Mouse (Mus musculus): ENCODE results near the gene Trpm8.

Gene Trpm8

GRCm38 (mm10) chr1:88272851-88273250 lies 4.6 kb upstream of the Trpm8 start:
- ChIA-PET CTCF (interaction anchor here in 3 of 4 experiments (1.1 to 5.8 kb wide), 6 partner anchors 12 to 17 kb away, joined by 3 to 36 read pairs (median 4); no protein-coding TSS in a partner anchor), POLR2A (interaction anchor here in 2 of 4 experiments (1.3 to 8.4 kb wide), 3 partner anchors 12 to 24 kb away, joined by 4 to 203 read pairs (median 119); no protein-coding TSS in a partner anchor)

- POLR2A ChIA-PET, result interaction anchor here in 3 of 4 experiments (0.6 to 8.4 kb wide), 7 partner anchors 8 to 27 kb away, joined by 3 to 203 read pairs (median 4); no protein-coding TSS in a partner anchor
- CTCF ChIA-PET, result interaction anchor here in 3 of 4 experiments (1.2 to 5.8 kb wide), 4 partner anchors 11 to 14 kb away, joined by 3 to 36 read pairs (median 6); no protein-coding TSS in a partner anchor
Observed at GRCm38 (mm10) chr1:88273326-88273725, 4.1 kb upstream of the Trpm8 start.

- POLR2A ChIA-PET, result interaction anchor here in 3 of 4 experiments (0.6 to 8.4 kb wide), 11 partner anchors 8 to 351 kb away, joined by 3 to 203 read pairs (median 4); partner anchors contain the start of gene Ugt1a1 (in 1 of the 3)
- CTCF ChIA-PET, result interaction anchor here in 2 of 4 experiments (0.7 to 5.8 kb wide), 4 partner anchors 11 to 16 kb away, joined by 3 to 36 read pairs (median 6); no protein-coding TSS in a partner anchor
Observed at GRCm38 (mm10) chr1:88273832-88274231, 3.6 kb upstream of the Trpm8 start.

GRCm38 (mm10) chr1:88274371-88275077 lies 2.9 kb upstream of the Trpm8 start:
- POLR2A ChIA-PET, result interaction anchor here in 3 of 4 experiments (0.7 to 8.4 kb wide), 12 partner anchors 9 to 352 kb away, joined by 3 to 203 read pairs (median 4); partner anchors contain the start of gene Ugt1a1 (in 1 of the 3)
- CTCF ChIA-PET, result interaction anchor here in 3 of 4 experiments (0.7 to 5.8 kb wide), 9 partner anchors 9 to 338 kb away, joined by 3 to 36 read pairs (median 3); no protein-coding TSS in a partner anchor

GRCm38 (mm10) chr1:88275078-88275680 lies 2.3 kb upstream of the Trpm8 start:
- ChIA-PET POLR2A (interaction anchor here in 3 of 4 experiments (0.7 to 8.4 kb wide), 12 partner anchors 9 to 352 kb away, joined by 3 to 203 read pairs (median 4); partner anchors contain the start of gene Ugt1a1 (in 1 of the 3)), CTCF (interaction anchor here in 3 of 4 experiments (0.7 to 5.8 kb wide), 7 partner anchors 8 to 338 kb away, joined by 3 to 36 read pairs (median 3); no protein-coding TSS in a partner anchor)

- POLR2A ChIA-PET, result interaction anchor here in 2 of 4 experiments (1.0 to 8.4 kb wide), 7 partner anchors 8 to 31 kb away, joined by 3 to 203 read pairs (median 10); no protein-coding TSS in a partner anchor
- CTCF ChIA-PET, result interaction anchor here in 2 of 4 experiments (1.3 to 5.8 kb wide), 4 partner anchors 9 to 14 kb away, joined by 3 to 36 read pairs (median 21); no protein-coding TSS in a partner anchor
Observed at GRCm38 (mm10) chr1:88275698-88276523, 1.6 kb upstream of the Trpm8 start.

- ChIA-PET POLR2A (interaction anchor here in 3 of 4 experiments (0.6 to 8.4 kb wide), 17 partner anchors 8 to 56 kb away, joined by 3 to 203 read pairs (median 5); no protein-coding TSS in a partner anchor), CTCF (interaction anchor here in 3 of 4 experiments (1.4 to 5.8 kb wide), 10 partner anchors 10 to 39 kb away, joined by 3 to 36 read pairs (median 11); no protein-coding TSS in a partner anchor)
Observed at GRCm38 (mm10) chr1:88276524-88277097, 850 bp upstream of the Trpm8 start.

- ChIA-PET POLR2A (interaction anchor here (0.6 to 8.4 kb wide), 26 partner anchors 8 to 850 kb away, joined by 3 to 203 read pairs (median 4); partner anchors contain the start of gene Ugt1a1 (in 1 of the 4)), CTCF (interaction anchor here (0.5 to 3.7 kb wide), 24 partner anchors 9 to 914 kb away, joined by 3 to 35 read pairs (median 4); no protein-coding TSS in a partner anchor)
Observed at GRCm38 (mm10) chr1:88277818-88278511, 504 bp downstream of the Trpm8 start.

- CTCF ChIA-PET, result interaction anchor here in 3 of 4 experiments (1.1 to 2.7 kb wide), 5 partner anchors 8 to 22 kb away, joined by 3 to 35 read pairs (median 5); no protein-coding TSS in a partner anchor
- POLR2A ChIA-PET, result interaction anchor here in 2 of 4 experiments (0.8 to 1.6 kb wide), 3 partner anchors 7 to 15 kb away, joined by 3 to 6 read pairs (median 3); no protein-coding TSS in a partner anchor
Observed at GRCm38 (mm10) chr1:88279111-88280005, 1.9 kb downstream of the Trpm8 start.

- ChIA-PET CTCF (interaction anchor here in 2 of 4 experiments (1.1 to 1.6 kb wide), 2 partner anchors 10 kb away, joined by 3 to 5 read pairs; no protein-coding TSS in a partner anchor), POLR2A (no interaction called here)
Observed at GRCm38 (mm10) chr1:88280006-88280690, 2.7 kb downstream of the Trpm8 start.

GRCm38 (mm10) chr1:88282301-88282700 lies 4.8 kb downstream of the Trpm8 start:
- ChIA-PET POLR2A (no interaction called here), CTCF (no interaction called here)

- ChIA-PET POLR2A (interaction anchor here in 1 of 4 experiments (0.7 to 2.2 kb wide), 5 partner anchors 9 to 60 kb away, joined by 3 to 10 read pairs (median 3); no protein-coding TSS in a partner anchor), CTCF (interaction anchor here (0.5 to 4.3 kb wide), 10 partner anchors 9 to 59 kb away, joined by 3 to 36 read pairs (median 10); no protein-coding TSS in a partner anchor)
Observed at GRCm38 (mm10) chr1:88283376-88284227, 6.1 kb downstream of the Trpm8 start.

- CTCF ChIA-PET, result interaction anchor here (0.6 to 4.3 kb wide), 29 partner anchors 10 to 670 kb away, joined by 3 to 36 read pairs (median 4); partner anchors contain the start of gene Ugt1a1 (in 1 of the 4)
Observed at GRCm38 (mm10) chr1:88284228-88284945, 6.9 kb downstream of the Trpm8 start.

More at GRCm38 (mm10) chr1:88284228-88284945, 6.9 kb downstream of the Trpm8 start:
- POLR2A ChIA-PET, result interaction anchor here in 3 of 4 experiments (0.6 to 2.2 kb wide), 8 partner anchors 10 to 528 kb away, joined by 3 to 15 read pairs (median 3); partner anchors contain the start of gene Atg16l1 (in 1 of the 3)

Data from embryonic stem cell, embryonic (primary cell).